Mouse (Mus musculus) retina, postnatal 7 days (tissue): Measurements from ENCODE around the gene Rin2.

Source experiments
- DNase-seq: peaks from one replicate; pipeline ENCODE4 v3.0.0-alpha.2; 2012; ENCODE audit warnings: low read depth, low spot score

Rin2 gene

DNA sequence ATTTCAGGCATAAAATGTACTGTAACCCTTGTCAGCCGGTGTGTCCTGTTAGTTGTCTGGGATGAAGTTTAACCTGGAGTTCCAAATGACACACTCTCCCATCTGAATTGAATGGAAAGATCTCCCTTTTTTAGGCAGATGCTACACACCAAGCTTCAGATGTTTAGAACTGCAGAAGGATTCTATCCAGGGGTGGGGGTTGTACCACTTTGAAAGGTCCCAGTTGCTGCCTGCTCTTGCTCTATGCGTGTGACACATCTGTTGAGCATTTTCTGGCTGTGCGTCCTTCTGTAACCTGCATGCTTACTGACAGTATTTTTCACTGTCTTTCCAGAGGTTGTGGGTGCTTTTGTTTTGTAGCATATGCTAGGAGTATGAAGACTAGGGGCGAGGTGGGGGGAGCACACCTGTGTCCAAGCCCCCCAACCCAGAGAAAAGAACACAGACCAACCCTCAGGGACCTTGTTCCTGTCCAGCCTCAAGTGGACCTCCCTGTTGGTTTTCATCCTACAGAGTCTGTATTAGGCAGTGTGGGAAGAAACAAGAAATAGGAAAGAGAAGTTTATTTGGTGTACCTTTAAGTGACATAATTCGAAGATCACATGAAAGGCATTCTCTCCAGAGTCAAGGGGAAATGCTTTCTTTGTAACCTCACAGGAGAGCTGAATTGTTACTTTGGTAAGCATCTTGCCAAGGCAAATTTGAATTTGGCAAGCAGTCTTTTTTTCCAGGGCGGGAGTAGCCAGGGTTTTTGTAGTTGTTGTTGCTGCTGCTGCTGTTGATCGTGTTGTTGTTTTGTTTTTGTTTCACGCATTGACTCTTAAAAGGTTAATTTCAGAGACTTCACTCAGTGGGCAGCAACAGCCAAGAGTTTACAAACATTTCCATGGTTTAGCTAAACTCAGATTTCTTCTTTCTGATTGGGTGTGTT is 186.4 kb downstream of the Rin2 start:
- DNase-seq = no peak

GRCm38 (mm10) chr2:145862206-145862817 is 187.3 kb downstream of the Rin2 start:
- no peak for DNase-seq

DNA sequence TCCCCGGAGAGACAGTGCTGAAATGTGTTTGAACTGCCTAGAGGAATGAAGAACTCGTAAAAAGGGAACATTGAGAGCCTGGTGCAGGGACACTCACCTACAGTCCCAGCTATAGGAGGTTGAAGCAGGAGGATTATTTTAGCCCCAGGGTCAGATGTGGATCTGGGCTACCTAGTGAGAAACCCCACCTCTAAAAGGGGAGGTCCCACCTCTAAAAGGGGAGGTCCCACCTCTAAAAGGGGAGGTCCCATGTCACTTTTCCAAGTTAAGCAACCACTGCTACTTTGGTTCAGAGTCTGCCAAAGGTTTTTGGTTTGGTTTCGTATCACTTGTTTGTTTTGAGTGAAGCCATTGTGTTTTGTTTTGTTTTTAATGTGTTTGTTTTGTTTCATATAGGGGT is 190.3 kb downstream of the Rin2 start:
- no peak for DNase-seq

- no peak for DNase-seq
Measured at GRCm38 (mm10) chr2:145866238-145866637, 191.2 kb downstream of the Rin2 start.

DNA sequence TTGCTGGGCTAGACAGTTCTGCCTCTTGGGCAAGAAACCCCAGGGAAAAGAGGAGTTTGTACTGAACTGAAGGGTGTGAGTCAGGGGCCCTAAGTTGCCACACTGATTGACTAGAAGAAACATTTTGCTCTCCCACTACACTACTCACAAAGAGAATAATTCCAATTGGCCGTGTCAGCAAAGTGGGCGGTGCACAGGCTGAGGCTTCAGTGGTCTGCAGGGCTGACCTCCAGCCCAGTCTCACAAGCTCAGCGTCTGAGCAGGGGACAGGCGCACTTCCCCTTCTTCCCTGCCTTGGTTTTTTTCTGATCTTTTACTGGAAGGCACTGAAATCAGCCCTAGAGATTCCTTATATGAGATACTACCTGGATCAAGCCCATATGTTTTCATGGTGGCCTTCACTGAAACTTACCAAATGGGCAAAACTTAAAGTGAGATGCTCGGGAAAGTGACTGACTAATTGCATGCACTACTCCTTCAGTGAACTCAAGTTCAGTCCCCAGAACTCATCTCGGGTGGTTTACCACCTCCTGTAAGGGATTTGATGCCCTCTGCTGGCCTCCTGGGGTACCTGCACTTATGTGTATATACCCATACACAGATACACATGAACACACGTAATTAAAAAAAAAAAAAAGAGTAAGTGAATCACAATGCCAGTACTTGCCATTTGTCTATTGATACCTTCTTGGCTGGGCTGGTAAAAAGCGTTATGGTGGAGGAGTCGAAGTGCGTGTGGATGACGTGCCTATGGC is 191.9 kb downstream of the Rin2 start:
- DNase-seq = no peak

- no peak for DNase-seq
Measured at GRCm38 (mm10) chr2:145871308-145871707, 196.3 kb downstream of the Rin2 start.

- no peak for DNase-seq
Measured at GRCm38 (mm10) chr2:145872099-145872498, 197.1 kb downstream of the Rin2 start.

DNA sequence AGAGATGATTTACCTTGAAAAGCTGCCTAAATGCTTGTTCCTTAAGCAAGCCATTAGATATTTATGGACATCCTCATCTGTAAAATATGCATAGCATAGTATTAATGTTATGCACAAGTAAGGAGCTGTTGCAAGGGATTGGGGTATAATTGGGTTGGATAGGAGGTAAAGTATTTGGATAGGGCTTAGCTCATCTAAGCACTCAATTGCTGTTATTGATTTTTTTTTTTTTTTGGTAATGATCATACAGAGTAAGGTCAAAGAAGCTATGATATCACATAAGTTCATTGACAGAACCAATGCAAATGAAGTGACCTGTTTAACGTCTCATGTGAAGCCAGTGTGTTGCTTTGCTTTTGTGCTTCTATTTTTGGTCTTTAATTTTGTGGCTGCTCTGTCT is 198.9 kb downstream of the Rin2 start:
- no peak for DNase-seq

GRCm38 (mm10) chr2:145874879-145875482 is 200.0 kb downstream of the Rin2 start:
- no peak for DNase-seq

DNA sequence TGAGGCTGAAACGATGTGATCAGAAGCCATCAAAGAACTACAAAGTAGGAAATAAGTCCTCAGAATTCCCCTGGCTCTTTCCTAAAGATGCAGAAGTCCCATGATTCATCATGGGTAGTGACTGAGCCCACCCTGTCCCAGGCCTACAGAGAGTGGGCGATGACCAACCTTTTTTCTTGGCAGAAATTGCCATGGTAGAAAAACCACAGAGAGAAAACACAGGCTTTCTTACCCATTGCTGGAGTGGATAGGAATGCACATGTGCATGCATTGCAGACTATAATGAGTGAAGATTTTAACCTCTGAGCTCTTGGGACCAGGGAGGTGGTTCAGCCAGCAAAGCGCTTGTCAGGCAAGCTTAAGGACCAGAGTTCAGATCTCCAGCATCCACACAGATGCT is 202.2 kb downstream of the Rin2 start:
- DNase-seq = no peak

GRCm38 (mm10) chr2:145880887-145881747 is 206.1 kb downstream of the Rin2 start:
- DNase-seq = no peak

GRCm38 (mm10) chr2:145881932-145882331 is 206.9 kb downstream of the Rin2 start:
- no peak for DNase-seq

DNA sequence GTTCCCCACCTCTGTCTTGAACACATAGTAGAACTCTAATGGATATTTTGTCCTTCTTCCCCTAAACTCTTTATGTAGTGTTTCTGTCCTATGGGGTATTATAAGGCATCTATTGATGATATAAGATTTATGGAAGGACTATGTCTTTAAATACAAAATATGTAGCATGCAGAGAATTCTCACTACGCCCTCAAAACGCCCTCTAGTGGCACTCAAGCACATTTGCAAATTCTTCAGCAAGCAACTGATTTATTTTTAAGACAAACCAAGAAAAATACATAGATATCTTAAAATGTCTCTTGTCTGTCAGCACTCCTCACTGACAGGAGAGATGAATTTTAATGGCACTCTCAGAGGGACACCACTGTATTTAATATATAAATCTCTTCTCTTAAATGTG is 207.4 kb downstream of the Rin2 start:
- DNase-seq = no peak

DNA sequence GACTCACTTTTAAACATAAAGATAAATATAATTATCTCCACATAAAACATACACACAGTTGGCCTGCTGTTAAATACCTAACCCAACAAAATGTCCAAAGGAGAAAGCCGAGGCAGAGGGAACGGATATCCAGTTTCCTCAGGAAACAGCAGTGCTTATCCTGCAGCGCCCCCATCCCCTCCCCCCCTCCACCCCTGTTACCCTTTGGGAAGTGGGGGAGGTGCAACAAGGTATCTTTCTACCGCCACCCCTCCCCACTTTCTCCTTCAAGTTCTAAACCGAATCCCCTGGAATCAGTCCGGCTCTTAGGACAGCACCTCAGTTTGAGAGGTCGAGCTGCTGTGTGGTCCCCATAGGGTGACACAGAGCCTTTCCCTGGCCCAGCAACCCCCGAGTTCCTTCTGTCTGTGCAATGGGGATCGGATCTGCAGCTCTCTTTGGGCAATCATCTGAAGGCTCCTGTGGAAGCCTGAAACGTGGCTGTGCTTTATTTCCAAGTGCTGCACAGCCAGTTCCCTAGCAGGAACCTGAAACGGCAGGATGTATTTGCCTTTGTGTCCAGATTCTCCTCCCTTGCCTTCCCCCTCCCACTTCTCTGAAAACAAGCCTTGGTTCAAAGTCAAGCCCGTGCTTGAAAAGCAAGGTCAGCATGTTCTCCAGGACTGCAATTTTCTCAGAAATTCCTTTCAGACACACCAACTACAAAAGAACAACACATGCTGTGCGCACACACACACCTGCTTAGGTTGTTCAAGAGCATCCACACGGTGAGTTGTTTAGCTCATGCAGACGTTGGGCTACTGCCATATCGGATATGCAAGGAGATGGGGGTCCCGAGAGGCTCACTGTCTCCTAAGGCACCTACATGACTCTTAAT is 209.3 kb downstream of the Rin2 start:
- no peak for DNase-seq

GRCm38 (mm10) chr2:145884913-145885785 is 210.1 kb downstream of the Rin2 start:
- no peak for DNase-seq

DNA sequence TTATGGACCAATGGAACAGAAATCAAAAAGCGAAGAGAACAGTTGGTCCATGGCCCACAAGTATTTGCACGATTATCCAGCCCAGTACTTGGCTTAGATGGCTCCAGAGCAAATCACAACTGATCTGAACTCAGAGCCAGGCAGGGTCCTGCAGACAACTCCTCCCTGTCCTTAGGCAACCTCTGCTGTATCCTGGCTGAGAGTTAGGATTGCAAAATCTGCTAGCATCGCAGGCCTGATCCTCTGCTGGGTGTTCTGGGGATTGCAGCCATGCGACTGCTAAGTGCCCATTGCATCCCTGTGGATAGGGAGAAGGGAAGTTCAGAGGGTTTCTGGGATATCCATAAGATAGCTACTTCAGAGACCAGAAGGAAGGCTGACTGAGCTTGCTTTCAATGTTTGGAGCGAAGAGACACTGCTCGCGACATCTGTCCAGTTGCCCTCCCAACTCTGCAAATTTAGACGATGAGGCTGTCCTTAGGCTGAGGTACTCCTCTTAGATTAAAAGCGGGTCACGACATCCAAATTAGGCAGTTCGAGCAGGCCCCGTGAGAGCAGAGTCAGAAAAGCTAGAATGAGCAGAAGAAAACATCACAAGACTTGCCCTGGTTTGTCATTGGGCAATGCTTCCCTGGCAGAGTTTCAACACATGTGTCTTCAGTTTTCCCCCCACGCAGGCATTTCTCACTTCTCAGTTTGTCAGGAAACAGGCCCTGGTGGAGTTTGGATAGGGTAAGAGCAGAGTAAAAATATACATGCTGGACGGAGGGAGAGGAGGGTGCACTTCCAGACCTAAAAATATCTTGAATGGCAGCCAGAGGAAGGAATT is 213.1 kb downstream of the Rin2 start:
- no peak for DNase-seq

DNA sequence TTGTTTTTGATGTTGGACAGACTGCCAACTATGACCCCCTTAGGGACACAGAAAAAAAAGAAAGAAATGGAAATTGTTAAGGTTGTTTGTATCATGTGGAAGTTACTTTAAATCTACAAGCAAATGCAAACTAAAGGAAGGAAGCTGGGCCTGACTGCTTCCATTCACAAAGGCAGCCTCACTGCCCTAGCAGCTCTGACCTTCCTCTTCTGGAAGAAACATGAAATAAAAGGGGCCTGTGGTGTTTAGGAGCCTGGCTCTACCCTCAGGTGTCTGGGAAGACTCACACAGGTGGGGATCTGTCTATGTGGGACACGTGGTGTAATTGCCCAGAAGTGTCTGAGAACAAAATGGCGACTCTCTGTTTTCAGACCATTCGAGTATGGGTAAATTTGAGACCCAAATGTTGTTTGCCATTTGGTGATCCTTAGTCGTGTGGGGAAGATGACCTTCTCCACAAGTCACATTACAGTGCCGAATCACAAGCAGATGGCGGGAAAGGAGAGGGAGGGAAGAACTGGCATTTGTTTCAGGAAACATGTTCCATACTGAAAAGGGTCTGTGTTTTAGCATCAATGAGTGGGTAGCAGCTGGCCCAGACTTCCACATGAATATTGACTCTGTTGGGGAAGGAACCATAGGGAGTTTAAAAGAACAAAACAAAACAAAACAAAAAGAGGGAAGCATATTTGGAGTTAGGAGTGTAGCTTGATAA is 213.9 kb downstream of the Rin2 start:
- no peak for DNase-seq
